Mouse (Mus musculus): ENCODE data around the gene Chst3. TPM values are rescaled to one million over a fixed set of nuclear protein-coding genes. Genes with fewer than 3 reads are reported as not detected.
"Not testable (repeated sequence)": the region's sequence is repeated elsewhere in the genome, so short reads cannot be mapped to it uniquely, and the experiment has no call there.

Chst3 gene
- polyA plus RNA-seq, 1 experiment: 0.43 TPM

DNA sequence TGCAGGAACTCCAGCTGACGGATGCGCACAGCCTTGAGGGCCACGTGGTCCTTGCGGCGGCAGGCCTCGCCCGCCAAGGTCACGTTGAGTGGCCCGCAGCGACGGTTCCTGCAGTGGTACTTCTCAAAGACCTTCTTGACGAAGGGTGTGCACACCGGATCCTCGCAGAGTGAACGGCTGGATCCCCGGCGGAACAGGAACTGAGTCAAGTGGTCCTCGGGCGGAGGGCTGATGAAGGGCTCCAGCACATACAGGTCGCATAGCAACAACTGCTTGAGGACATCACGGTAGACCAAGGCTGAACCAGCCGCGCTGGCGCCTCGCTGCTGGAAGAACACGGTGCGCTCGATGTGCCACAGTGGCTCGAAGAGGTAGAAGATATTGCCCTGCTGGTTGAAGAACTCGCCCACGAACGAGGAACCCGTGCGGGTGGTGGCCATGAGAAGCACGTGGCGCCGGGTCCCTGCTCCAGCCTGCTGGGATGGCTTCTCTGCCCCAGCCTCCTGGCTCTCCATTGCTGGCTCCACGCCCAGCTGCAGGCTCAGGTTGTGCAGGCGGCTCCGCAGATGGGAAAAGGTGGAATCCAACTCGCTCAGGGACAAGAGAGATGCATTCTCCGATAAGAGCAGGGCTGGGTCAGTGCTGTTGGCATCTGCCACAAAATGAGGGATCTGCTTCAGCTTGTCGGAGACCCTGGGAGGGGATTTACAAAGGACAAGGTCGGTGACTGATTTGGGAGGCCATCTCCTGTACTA lies 32.7 kb downstream of the Chst3 start:
- H3K9me3 ChIP-seq (replicated peaks; ENCODE audit: control insufficient read depth, insufficient read depth, low read length, poor library complexity, severe bottlenecking): no peaks in the 10 kb centered on the region
- H3K27ac ChIP-seq (ENCODE audit: insufficient read depth, low read length): no peak overlapping the region
- H3K4me1 ChIP-seq (ENCODE audit: control insufficient read depth, insufficient read depth, low read length): peaks cover 5% of the 10 kb centered on the region
- no peak overlapping the region for H3K9ac ChIP-seq (ENCODE audit: low read depth, poor library complexity, severe bottlenecking)
- H3K27me3 ChIP-seq (ENCODE audit: control insufficient read depth, insufficient read depth, low read length, poor library complexity, severe bottlenecking): no peaks in the 10 kb centered on the region
- no peak for TF ChIP-seq CTCF (IDR thresholded peaks at IDR 0.05; ENCODE audit: low read depth, low read length)
- TF ChIP-seq EP300 (IDR thresholded peaks at IDR 0.05; ENCODE audit: insufficient read depth, low read depth, low read length): no peak
- no peak for TF ChIP-seq POLR2A (IDR thresholded peaks at IDR 0.05; ENCODE audit: insufficient read depth, low read length)
- peak overlapping the region; percentile 32 for H3K4me3 ChIP-seq (ENCODE audit: low read depth, low read length)
- H3K36me3 ChIP-seq (ENCODE audit: control insufficient read depth, insufficient read depth, low read length, poor library complexity, severe bottlenecking): no peaks in the 10 kb centered on the region

- no peaks in the 10 kb centered on the region for H3K36me3 ChIP-seq (ENCODE audit: control insufficient read depth, insufficient read depth, low read length, poor library complexity, severe bottlenecking)
- peaks cover 3% of the 10 kb centered on the region for H3K4me1 ChIP-seq (ENCODE audit: control insufficient read depth, insufficient read depth, low read length)
- H3K9ac ChIP-seq (ENCODE audit: low read depth, poor library complexity, severe bottlenecking): no peak overlapping the region
- TF ChIP-seq CTCF (IDR thresholded peaks at IDR 0.05; ENCODE audit: low read depth, low read length) (no peak), POLR2A (IDR thresholded peaks at IDR 0.05; ENCODE audit: insufficient read depth, low read length) (no peak), EP300 (IDR thresholded peaks at IDR 0.05; ENCODE audit: insufficient read depth, low read depth, low read length) (no peak)
- no peaks in the 10 kb centered on the region for H3K9me3 ChIP-seq (replicated peaks; ENCODE audit: control insufficient read depth, insufficient read depth, low read length, poor library complexity, severe bottlenecking)
- no peak overlapping the region for H3K27ac ChIP-seq (ENCODE audit: insufficient read depth, low read length)
- no peaks in the 10 kb centered on the region for H3K27me3 ChIP-seq (ENCODE audit: control insufficient read depth, insufficient read depth, low read length, poor library complexity, severe bottlenecking)
- peak overlapping the region; percentile 32 for H3K4me3 ChIP-seq (ENCODE audit: low read depth, low read length)
Measured at GRCm38 (mm10) chr10:60185023-60185709, 33.9 kb downstream of the Chst3 start.

DNA sequence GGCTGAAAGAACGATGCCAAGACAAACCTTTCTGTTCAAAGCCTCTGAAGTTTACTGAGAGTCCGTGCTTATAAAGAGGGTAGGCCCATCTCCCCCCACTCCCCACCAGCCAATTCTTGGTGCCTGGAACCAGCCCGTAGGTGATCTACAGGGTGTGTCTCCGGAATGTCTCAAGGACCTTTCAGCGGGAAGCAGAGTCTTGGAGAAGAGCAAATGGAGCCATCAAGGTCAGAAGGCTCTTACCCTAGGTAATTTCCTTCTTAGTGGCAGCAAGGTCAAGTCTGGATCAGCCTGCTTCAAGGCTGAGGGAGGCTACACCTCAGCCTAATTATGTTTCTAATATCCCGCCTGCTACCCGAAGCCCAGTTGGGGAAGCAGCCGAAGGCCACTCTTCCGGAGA lies 43.8 kb downstream of the Chst3 start:
- not testable (repeated sequence) for H3K36me3 ChIP-seq (ENCODE audit: control insufficient read depth, insufficient read depth, low read length, poor library complexity, severe bottlenecking); H3K4me3 ChIP-seq (ENCODE audit: low read depth, low read length); H3K27ac ChIP-seq (ENCODE audit: insufficient read depth, low read length); H3K4me1 ChIP-seq (ENCODE audit: control insufficient read depth, insufficient read depth, low read length); H3K9ac ChIP-seq (ENCODE audit: low read depth, poor library complexity, severe bottlenecking); H3K9me3 ChIP-seq (replicated peaks; ENCODE audit: control insufficient read depth, insufficient read depth, low read length, poor library complexity, severe bottlenecking); H3K27me3 ChIP-seq (ENCODE audit: control insufficient read depth, insufficient read depth, low read length, poor library complexity, severe bottlenecking)
- TF ChIP-seq EP300 (IDR thresholded peaks at IDR 0.05; ENCODE audit: insufficient read depth, low read depth, low read length): peak; percentile 17; the same call in 1 of the 2 replicates

DNA sequence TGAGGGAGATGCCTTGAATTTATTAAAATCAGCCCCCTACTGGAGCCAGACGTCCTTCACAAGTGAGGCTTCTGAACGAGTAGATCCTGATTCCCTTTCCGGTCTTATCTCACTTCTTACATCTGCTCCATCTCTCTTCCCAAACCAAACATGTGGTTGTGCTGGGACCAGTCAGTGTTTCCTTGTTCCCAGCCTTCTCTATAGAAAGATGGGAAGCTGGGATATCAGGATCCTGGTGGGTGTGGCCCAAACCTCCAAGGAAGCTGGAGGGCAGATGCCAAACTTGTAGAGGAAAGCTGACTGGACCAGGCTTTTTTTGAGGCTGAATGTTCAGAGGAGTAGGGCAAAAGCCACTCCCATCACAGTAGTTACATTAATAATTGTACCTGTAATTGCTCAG lies 44.6 kb downstream of the Chst3 start:
- H3K4me1 ChIP-seq (ENCODE audit: control insufficient read depth, insufficient read depth, low read length): peaks cover 3% of the 10 kb centered on the region
- H3K9me3 ChIP-seq (replicated peaks; ENCODE audit: control insufficient read depth, insufficient read depth, low read length, poor library complexity, severe bottlenecking): peaks cover 3% of the 10 kb centered on the region; the same call in 1 of the 2 replicates
- no peak overlapping the region for H3K4me3 ChIP-seq (ENCODE audit: low read depth, low read length)
- H3K9ac ChIP-seq (ENCODE audit: low read depth, poor library complexity, severe bottlenecking): no peak overlapping the region
- no peaks in the 10 kb centered on the region for H3K27me3 ChIP-seq (ENCODE audit: control insufficient read depth, insufficient read depth, low read length, poor library complexity, severe bottlenecking)
- no peak overlapping the region for H3K27ac ChIP-seq (ENCODE audit: insufficient read depth, low read length)
- H3K36me3 ChIP-seq (ENCODE audit: control insufficient read depth, insufficient read depth, low read length, poor library complexity, severe bottlenecking): no peaks in the 10 kb centered on the region
- TF ChIP-seq CTCF (IDR thresholded peaks at IDR 0.05; ENCODE audit: low read depth, low read length): no peak
- TF ChIP-seq POLR2A (IDR thresholded peaks at IDR 0.05; ENCODE audit: insufficient read depth, low read length): no peak
- no peak for TF ChIP-seq EP300 (IDR thresholded peaks at IDR 0.05; ENCODE audit: insufficient read depth, low read depth, low read length)

DNA sequence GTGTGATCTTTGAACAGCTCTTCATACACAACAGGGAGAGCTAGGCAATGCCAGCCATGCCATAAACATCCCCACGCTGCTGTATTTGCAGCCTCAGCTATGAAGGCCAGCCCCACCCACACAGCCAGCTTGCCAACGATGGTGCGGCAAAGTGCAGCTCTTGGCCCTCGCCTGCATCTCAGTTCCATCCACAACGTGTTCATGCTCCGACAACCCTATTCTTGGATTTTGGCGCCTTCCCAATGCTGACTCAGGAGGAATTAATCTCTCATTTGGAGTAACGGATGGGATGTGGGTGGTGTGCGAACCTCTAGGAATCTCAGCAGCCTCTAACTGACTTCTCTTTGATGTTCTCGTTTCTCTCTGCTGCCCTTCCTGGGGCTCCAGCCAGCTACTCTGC lies 46.0 kb downstream of the Chst3 start:
- H3K4me1 ChIP-seq (ENCODE audit: control insufficient read depth, insufficient read depth, low read length): peaks cover 3% of the 10 kb centered on the region
- no peak overlapping the region for H3K9ac ChIP-seq (ENCODE audit: low read depth, poor library complexity, severe bottlenecking)
- no peak overlapping the region for H3K4me3 ChIP-seq (ENCODE audit: low read depth, low read length)
- no peaks in the 10 kb centered on the region for H3K27me3 ChIP-seq (ENCODE audit: control insufficient read depth, insufficient read depth, low read length, poor library complexity, severe bottlenecking)
- TF ChIP-seq POLR2A (IDR thresholded peaks at IDR 0.05; ENCODE audit: insufficient read depth, low read length): no peak
- TF ChIP-seq CTCF (IDR thresholded peaks at IDR 0.05; ENCODE audit: low read depth, low read length): no peak
- TF ChIP-seq EP300 (IDR thresholded peaks at IDR 0.05; ENCODE audit: insufficient read depth, low read depth, low read length): no peak
- H3K9me3 ChIP-seq (replicated peaks; ENCODE audit: control insufficient read depth, insufficient read depth, low read length, poor library complexity, severe bottlenecking): peaks cover 6% of the 10 kb centered on the region; the same call in 1 of the 2 replicates
- no peaks in the 10 kb centered on the region for H3K36me3 ChIP-seq (ENCODE audit: control insufficient read depth, insufficient read depth, low read length, poor library complexity, severe bottlenecking)
- H3K27ac ChIP-seq (ENCODE audit: insufficient read depth, low read length): no peak overlapping the region

DNA sequence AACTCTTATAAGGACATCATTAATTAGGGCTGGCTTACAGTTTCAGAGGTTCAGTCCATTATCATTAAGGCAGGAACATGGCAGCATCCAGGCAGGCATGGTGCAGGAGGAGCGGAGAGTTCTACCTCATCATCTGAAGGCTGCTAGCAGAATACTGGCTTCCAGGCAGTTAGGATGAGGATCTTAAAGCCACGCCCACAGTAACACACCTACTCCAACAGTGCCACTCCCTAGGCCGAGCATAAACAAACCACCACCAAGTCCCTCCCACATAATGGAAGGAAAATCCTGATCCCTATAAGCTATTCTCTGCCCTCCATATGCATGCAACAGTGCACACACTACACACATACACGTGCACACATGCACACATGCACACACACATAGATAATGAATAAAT lies 46.8 kb downstream of the Chst3 start:
- Histone ChIP-seq H3K27ac (ENCODE audit: insufficient read depth, low read length) (no peak overlapping the region), H3K9ac (ENCODE audit: low read depth, poor library complexity, severe bottlenecking) (no peak overlapping the region), H3K27me3 (ENCODE audit: control insufficient read depth, insufficient read depth, low read length, poor library complexity, severe bottlenecking) (no peaks in the 10 kb centered on the region), H3K9me3 (replicated peaks; ENCODE audit: control insufficient read depth, insufficient read depth, low read length, poor library complexity, severe bottlenecking) (peaks cover 7% of the 10 kb centered on the region; the same call in 1 of the 2 replicates), H3K4me1 (ENCODE audit: control insufficient read depth, insufficient read depth, low read length) (peaks cover 3% of the 10 kb centered on the region), H3K36me3 (ENCODE audit: control insufficient read depth, insufficient read depth, low read length, poor library complexity, severe bottlenecking) (no peaks in the 10 kb centered on the region), H3K4me3 (ENCODE audit: low read depth, low read length) (no peak overlapping the region)
- TF ChIP-seq POLR2A (IDR thresholded peaks at IDR 0.05; ENCODE audit: insufficient read depth, low read length): no peak
- no peak for TF ChIP-seq EP300 (IDR thresholded peaks at IDR 0.05; ENCODE audit: insufficient read depth, low read depth, low read length)
- TF ChIP-seq CTCF (IDR thresholded peaks at IDR 0.05; ENCODE audit: low read depth, low read length): no peak
